Mouse (Mus musculus): ENCODE data around the gene Iqca. TPM values are rescaled to one million over a fixed set of nuclear protein-coding genes. Genes with fewer than 3 reads are reported as not detected.

Iqca gene
- polyA plus RNA-seq, 1 experiment from 2014 or later: 0.99 TPM

- no peak overlapping the region for H3K27ac ChIP-seq (ENCODE audit: low read depth, low read length)
- 60% methylated on average over 3 of the region's 3 CpGs for WGBS
- no peak overlapping the region for H3K9ac ChIP-seq (ENCODE audit: low read length)
- no peaks in the 10 kb centered on the region for H3K36me3 ChIP-seq (ENCODE audit: control insufficient read depth, insufficient read depth, low read length)
- ATAC-seq (no peak), DNase-seq (ENCODE audit: low spot score) (no peak)
- H3K4me3 ChIP-seq (ENCODE audit: low read depth, low read length): no peak overlapping the region
- no peaks in the 10 kb centered on the region for H3K27me3 ChIP-seq (replicated peaks; ENCODE audit: control insufficient read depth, insufficient read depth, low read length)
- no peaks in the 10 kb centered on the region for H3K4me1 ChIP-seq (ENCODE audit: control insufficient read depth, insufficient read depth, low read length)
- H3K9me3 ChIP-seq (replicated peaks; ENCODE audit: control insufficient read depth, low read length): no peaks in the 10 kb centered on the region
- no peak overlapping the region for H3K4me2 ChIP-seq (ENCODE audit: low read length)
Observed at GRCm38 (mm10) chr1:90060054-90060453, 93.1 kb downstream of the Iqca start.

- 80% methylated on average over 4 of the region's 4 CpGs for WGBS
- no peaks in the 10 kb centered on the region for H3K36me3 ChIP-seq (ENCODE audit: control insufficient read depth, insufficient read depth, low read length)
- no peak for ATAC-seq
- no peaks in the 10 kb centered on the region for H3K9me3 ChIP-seq (replicated peaks; ENCODE audit: control insufficient read depth, low read length)
- DNase-seq (ENCODE audit: low spot score): no peak
- no peak overlapping the region for H3K4me2 ChIP-seq (ENCODE audit: low read length)
- no peak overlapping the region for H3K27ac ChIP-seq (ENCODE audit: low read depth, low read length)
- H3K4me1 ChIP-seq (ENCODE audit: control insufficient read depth, insufficient read depth, low read length): no peaks in the 10 kb centered on the region
- H3K4me3 ChIP-seq (ENCODE audit: low read depth, low read length): no peak overlapping the region
- H3K9ac ChIP-seq (ENCODE audit: low read length): no peak overlapping the region
- H3K27me3 ChIP-seq (replicated peaks; ENCODE audit: control insufficient read depth, insufficient read depth, low read length): no peaks in the 10 kb centered on the region
Observed at GRCm38 (mm10) chr1:90054991-90055390, 98.2 kb downstream of the Iqca start.

GRCm38 (mm10) chr1:90051347-90051746 is 101.9 kb downstream of the Iqca start:
- H3K4me3 ChIP-seq (ENCODE audit: low read depth, low read length): no peak overlapping the region
- no peaks in the 10 kb centered on the region for H3K4me1 ChIP-seq (ENCODE audit: control insufficient read depth, insufficient read depth, low read length)
- ATAC-seq: no peak
- no peak overlapping the region for H3K9ac ChIP-seq (ENCODE audit: low read length)
- H3K4me2 ChIP-seq (ENCODE audit: low read length): no peak overlapping the region
- H3K27me3 ChIP-seq (replicated peaks; ENCODE audit: control insufficient read depth, insufficient read depth, low read length): no peaks in the 10 kb centered on the region
- peak; percentile 82 for DNase-seq (ENCODE audit: low spot score)
- no peaks in the 10 kb centered on the region for H3K9me3 ChIP-seq (replicated peaks; ENCODE audit: control insufficient read depth, low read length)
- no peaks in the 10 kb centered on the region for H3K36me3 ChIP-seq (ENCODE audit: control insufficient read depth, insufficient read depth, low read length)
- WGBS: 41% methylated on average over 5 of the region's 5 CpGs
- no peak overlapping the region for H3K27ac ChIP-seq (ENCODE audit: low read depth, low read length)

DNA sequence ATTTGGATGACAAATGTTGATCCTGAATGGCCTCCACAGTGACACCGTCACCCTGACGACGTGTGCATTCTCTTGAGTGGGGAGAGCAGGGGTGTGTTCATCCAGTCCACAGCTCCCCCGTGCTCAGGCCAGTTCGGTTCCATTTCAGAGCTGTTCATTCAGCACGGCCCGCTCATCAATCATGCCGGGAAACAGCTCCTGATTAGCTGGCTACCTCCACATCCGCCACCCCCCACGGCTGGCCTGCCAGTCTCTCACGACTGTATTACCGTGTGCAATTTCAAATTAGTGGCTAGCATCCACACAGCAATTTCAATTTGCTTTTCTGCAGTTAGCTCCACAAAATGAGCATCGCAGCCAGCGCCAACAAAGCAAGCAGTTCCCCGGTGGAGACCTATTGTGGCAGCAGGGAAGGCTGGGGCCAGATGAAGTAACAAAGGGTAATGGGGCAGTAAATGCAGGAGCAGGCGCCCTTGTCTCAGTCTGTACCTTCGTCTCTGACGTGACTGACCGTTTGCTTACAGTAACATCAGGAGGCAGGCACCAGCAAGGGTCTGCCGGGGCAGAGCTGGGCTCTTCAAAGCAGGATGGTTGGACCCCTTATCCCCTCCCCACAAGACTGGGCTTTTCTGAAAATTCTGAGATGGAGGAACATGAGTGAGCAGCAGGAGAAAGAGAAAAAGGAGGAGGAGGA is 103.0 kb downstream of the Iqca start:
- H3K4me2 ChIP-seq (ENCODE audit: low read length): no peak overlapping the region
- peak; percentile 39 for DNase-seq (ENCODE audit: low spot score)
- no peaks in the 10 kb centered on the region for H3K36me3 ChIP-seq (ENCODE audit: control insufficient read depth, insufficient read depth, low read length)
- H3K4me1 ChIP-seq (ENCODE audit: control insufficient read depth, insufficient read depth, low read length): no peaks in the 10 kb centered on the region
- peak; percentile 42; the same call in 1 of the 2 replicates for ATAC-seq
- peak overlapping the region; percentile 29; the same call in 1 of the 2 replicates for H3K9ac ChIP-seq (ENCODE audit: low read length)
- 29% methylated on average over 20 of the region's 20 CpGs for WGBS
- H3K4me3 ChIP-seq (ENCODE audit: low read depth, low read length): no peak overlapping the region
- H3K27me3 ChIP-seq (replicated peaks; ENCODE audit: control insufficient read depth, insufficient read depth, low read length): no peaks in the 10 kb centered on the region
- no peaks in the 10 kb centered on the region for H3K9me3 ChIP-seq (replicated peaks; ENCODE audit: control insufficient read depth, low read length)
- no peak overlapping the region for H3K27ac ChIP-seq (ENCODE audit: low read depth, low read length)

DNA sequence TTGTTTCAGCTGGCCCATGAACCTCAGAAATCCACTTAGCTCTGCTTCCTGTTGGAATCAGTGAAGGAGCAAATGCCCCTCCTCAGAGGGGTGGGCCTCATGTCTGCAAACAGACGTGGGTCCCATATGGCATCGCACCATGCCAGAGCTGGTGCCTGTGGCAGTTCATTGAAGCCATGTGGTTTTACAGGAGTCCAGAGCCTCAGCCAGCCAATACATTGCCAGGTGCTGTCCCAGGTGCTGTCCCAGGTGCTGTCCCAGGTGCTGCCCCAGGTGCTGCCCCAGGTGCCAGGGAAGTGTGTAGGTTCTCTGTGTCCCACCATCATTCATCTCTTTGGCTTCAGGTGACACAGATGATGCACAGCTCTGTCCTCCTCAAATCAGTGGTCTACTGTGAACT is 124.9 kb downstream of the Iqca start:
- Histone ChIP-seq H3K27ac (ENCODE audit: low read depth, low read length) (no peak overlapping the region), H3K4me1 (ENCODE audit: control insufficient read depth, insufficient read depth, low read length) (no peaks in the 10 kb centered on the region), H3K4me3 (ENCODE audit: low read depth, low read length) (no peak overlapping the region), H3K9me3 (replicated peaks; ENCODE audit: control insufficient read depth, low read length) (no peaks in the 10 kb centered on the region), H3K27me3 (replicated peaks; ENCODE audit: control insufficient read depth, insufficient read depth, low read length) (0 out of 2 replicates have a peak, but pooled peaks cover 4% of the 10 kb centered on the region), H3K4me2 (ENCODE audit: low read length) (no peak overlapping the region), H3K9ac (ENCODE audit: low read length) (no peak overlapping the region), H3K36me3 (ENCODE audit: control insufficient read depth, insufficient read depth, low read length) (no peaks in the 10 kb centered on the region)
- DNase-seq (ENCODE audit: low spot score) (no peak), ATAC-seq (no peak)
- WGBS: 68% methylated on average over 2 of the region's 2 CpGs

GRCm38 (mm10) chr1:90026945-90027344 is 126.3 kb downstream of the Iqca start:
- Histone ChIP-seq H3K9me3 (replicated peaks; ENCODE audit: control insufficient read depth, low read length) (no peaks in the 10 kb centered on the region), H3K9ac (ENCODE audit: low read length) (no peak overlapping the region), H3K4me1 (ENCODE audit: control insufficient read depth, insufficient read depth, low read length) (no peaks in the 10 kb centered on the region), H3K27me3 (replicated peaks; ENCODE audit: control insufficient read depth, insufficient read depth, low read length) (0 out of 2 replicates have a peak, but pooled peaks cover 4% of the 10 kb centered on the region), H3K4me2 (ENCODE audit: low read length) (no peak overlapping the region), H3K36me3 (ENCODE audit: control insufficient read depth, insufficient read depth, low read length) (no peaks in the 10 kb centered on the region), H3K27ac (ENCODE audit: low read depth, low read length) (no peak overlapping the region), H3K4me3 (ENCODE audit: low read depth, low read length) (no peak overlapping the region)
- WGBS: 18% methylated on average over 3 of the region's 3 CpGs
- DNase-seq (ENCODE audit: low spot score) (no peak), ATAC-seq (no peak)

DNA sequence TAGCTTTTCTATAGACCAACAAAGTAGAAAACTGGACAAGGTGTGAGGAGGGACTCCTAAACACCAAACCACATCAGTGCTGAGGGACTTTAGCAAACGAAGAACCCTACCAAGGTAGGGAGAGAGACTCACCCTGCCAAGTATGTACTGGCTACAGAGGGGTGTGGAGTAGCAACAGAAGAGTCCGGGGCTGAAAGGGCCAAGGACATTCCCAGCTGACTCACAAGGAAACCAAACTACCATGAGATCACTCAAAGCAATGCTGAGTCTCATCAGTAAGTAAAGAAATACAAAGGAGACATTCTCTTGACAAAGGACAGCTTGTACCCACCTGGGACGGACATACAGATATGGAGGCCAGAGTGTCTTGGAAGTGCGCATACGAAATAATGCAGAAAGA is 132.9 kb downstream of the Iqca start:
- ATAC-seq (no peak), DNase-seq (ENCODE audit: low spot score) (no peak)
- 0 out of 2 replicates have a peak, but pooled peaks cover 4% of the 10 kb centered on the region for H3K27me3 ChIP-seq (replicated peaks; ENCODE audit: control insufficient read depth, insufficient read depth, low read length)
- H3K9ac ChIP-seq (ENCODE audit: low read length): no peak overlapping the region
- no peaks in the 10 kb centered on the region for H3K36me3 ChIP-seq (ENCODE audit: control insufficient read depth, insufficient read depth, low read length)
- H3K4me1 ChIP-seq (ENCODE audit: control insufficient read depth, insufficient read depth, low read length): no peaks in the 10 kb centered on the region
- H3K9me3 ChIP-seq (replicated peaks; ENCODE audit: control insufficient read depth, low read length): no peaks in the 10 kb centered on the region
- 80% methylated on average over 5 of the region's 5 CpGs for WGBS
- no peak overlapping the region for H3K27ac ChIP-seq (ENCODE audit: low read depth, low read length)
- no peak overlapping the region for H3K4me3 ChIP-seq (ENCODE audit: low read depth, low read length)
- no peak overlapping the region for H3K4me2 ChIP-seq (ENCODE audit: low read length)

DNA sequence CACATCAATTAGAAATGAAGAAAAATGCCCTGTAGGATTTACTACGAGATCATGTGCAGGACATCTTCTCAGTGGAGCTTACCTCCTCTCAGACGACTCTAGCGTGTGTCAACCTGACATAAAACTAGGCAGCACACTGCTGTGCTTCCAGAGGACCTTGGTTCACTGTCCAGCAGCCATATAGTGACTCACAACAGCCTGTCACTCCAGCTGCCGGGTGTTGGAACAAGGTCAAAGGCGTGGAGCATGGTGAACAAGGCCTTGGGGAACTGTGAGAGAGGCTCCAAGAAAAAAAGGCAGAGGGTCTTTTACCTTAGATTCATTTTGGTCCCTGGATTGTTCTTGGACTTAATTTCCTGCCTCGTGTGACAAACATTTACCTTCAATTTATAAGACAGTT is 135.1 kb downstream of the Iqca start:
- H3K36me3 ChIP-seq (ENCODE audit: control insufficient read depth, insufficient read depth, low read length): no peaks in the 10 kb centered on the region
- no peak for DNase-seq (ENCODE audit: low spot score)
- H3K9me3 ChIP-seq (replicated peaks; ENCODE audit: control insufficient read depth, low read length): no peaks in the 10 kb centered on the region
- WGBS: 81% methylated on average over 6 of the region's 6 CpGs
- H3K9ac ChIP-seq (ENCODE audit: low read length): no peak overlapping the region
- H3K27ac ChIP-seq (ENCODE audit: low read depth, low read length): no peak overlapping the region
- no peak for ATAC-seq
- no peak overlapping the region for H3K4me2 ChIP-seq (ENCODE audit: low read length)
- no peaks in the 10 kb centered on the region for H3K27me3 ChIP-seq (replicated peaks; ENCODE audit: control insufficient read depth, insufficient read depth, low read length)
- no peaks in the 10 kb centered on the region for H3K4me1 ChIP-seq (ENCODE audit: control insufficient read depth, insufficient read depth, low read length)
- no peak overlapping the region for H3K4me3 ChIP-seq (ENCODE audit: low read depth, low read length)

DNA sequence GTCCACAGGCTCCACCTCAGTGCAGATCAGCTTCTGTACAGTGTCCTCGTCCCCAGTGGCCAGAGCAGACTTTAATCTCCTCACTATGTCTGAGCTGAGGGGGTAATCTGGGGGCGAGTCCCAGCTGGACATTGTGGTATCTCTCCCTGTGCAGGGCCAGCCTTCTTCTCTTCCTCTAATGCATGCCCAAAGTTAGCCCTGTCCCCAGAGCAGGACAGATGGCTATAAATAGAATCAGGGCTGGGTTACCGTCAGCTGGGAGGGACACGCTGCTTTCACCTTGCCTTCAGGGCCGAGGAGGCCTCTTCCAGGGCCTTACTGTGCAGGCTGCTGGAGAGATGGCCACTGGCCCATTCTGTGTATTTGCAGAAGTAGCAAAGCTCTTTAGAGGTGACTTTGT is 138.8 kb downstream of the Iqca start, which contains the start of gene Asb18:
Gene Asb18, minus strand, starts transcription at position 221 of the 400 bp plus-strand sequence.
- WGBS: 90% methylated on average over 5 of the region's 5 CpGs

More for the DNA sequence above, 138.8 kb downstream of the Iqca start, which contains the start of gene Asb18:
- Histone ChIP-seq H3K4me3 (ENCODE audit: low read depth, low read length) (no peak within 1 kb of the TSS), H3K27me3 (replicated peaks; ENCODE audit: control insufficient read depth, insufficient read depth, low read length) (no peaks in the 10 kb centered on the region), H3K27ac (ENCODE audit: low read depth, low read length) (no peak within 1 kb of the TSS), H3K4me1 (ENCODE audit: control insufficient read depth, insufficient read depth, low read length) (no peaks in the 10 kb centered on the region), H3K9me3 (replicated peaks; ENCODE audit: control insufficient read depth, low read length) (no peaks in the 10 kb centered on the region), H3K9ac (ENCODE audit: low read length) (no peak within 1 kb of the TSS), H3K36me3 (ENCODE audit: control insufficient read depth, insufficient read depth, low read length) (no peaks in the 10 kb centered on the region), H3K4me2 (ENCODE audit: low read length) (no peak within 1 kb of the TSS)
- ATAC-seq (no peak), DNase-seq (ENCODE audit: low spot score) (no peak)

All from forebrain, embryonic 14.5 days (tissue).